Mouse (Mus musculus) embryo, embryonic 11.5 days (tissue): ENCODE data around the gene Car2.

Source experiments
- DNase-seq: peaks from one replicate; pipeline ENCODE4 v3.0.0-alpha.2; 2012; ENCODE audit warnings: low read depth, low spot score

Car2 gene

GRCm38 (mm10) chr3:14886102-14887098 is at the start of gene Car2:
Car2 (plus strand) TSS chr3:14886273.
- peak; percentile 50 for DNase-seq

- DNase-seq: no peak
Measured at GRCm38 (mm10) chr3:14838936-14839335, 47.1 kb upstream of the Car2 start.

- no peak for DNase-seq
Measured at GRCm38 (mm10) chr3:14839466-14840118, 46.5 kb upstream of the Car2 start.

- DNase-seq: no peak
Measured at GRCm38 (mm10) chr3:14848587-14849254, 37.4 kb upstream of the Car2 start.

- DNase-seq: no peak
Measured at GRCm38 (mm10) chr3:14853966-14854365, 32.1 kb upstream of the Car2 start.

GRCm38 (mm10) chr3:14854446-14854845 is 31.6 kb upstream of the Car2 start:
- no peak for DNase-seq

- DNase-seq: no peak
Measured at GRCm38 (mm10) chr3:14857874-14858273, 28.2 kb upstream of the Car2 start.

- no peak for DNase-seq
Measured at GRCm38 (mm10) chr3:14860291-14860690, 25.8 kb upstream of the Car2 start.

GRCm38 (mm10) chr3:14861165-14861564 is 24.9 kb upstream of the Car2 start:
- no peak for DNase-seq

- no peak for DNase-seq
Measured at GRCm38 (mm10) chr3:14861787-14862186, 24.3 kb upstream of the Car2 start.

- no peak for DNase-seq
Measured at GRCm38 (mm10) chr3:14862654-14863021, 23.4 kb upstream of the Car2 start.

- peak; percentile 36 for DNase-seq
Measured at GRCm38 (mm10) chr3:14863022-14863711, 22.9 kb upstream of the Car2 start, which contains the start of gene Car3. Car3 (plus strand) TSS chr3:14863512.

GRCm38 (mm10) chr3:14863922-14864321 is 22.2 kb upstream of the Car2 start:
- DNase-seq: no peak

- DNase-seq: no peak
Measured at GRCm38 (mm10) chr3:14865941-14866340, 20.1 kb upstream of the Car2 start.

GRCm38 (mm10) chr3:14869779-14870178 is 16.3 kb upstream of the Car2 start:
- DNase-seq: peak; percentile 37

- DNase-seq: no peak
Measured at GRCm38 (mm10) chr3:14870528-14870927, 15.5 kb upstream of the Car2 start.

- DNase-seq: no peak
Measured at GRCm38 (mm10) chr3:14871386-14871785, 14.7 kb upstream of the Car2 start.

- DNase-seq: peak; percentile 35
Measured at GRCm38 (mm10) chr3:14874402-14875040, 11.6 kb upstream of the Car2 start.

GRCm38 (mm10) chr3:14876325-14876918 is 9.7 kb upstream of the Car2 start:
- DNase-seq: no peak

GRCm38 (mm10) chr3:14877251-14877909 is 8.7 kb upstream of the Car2 start:
- no peak for DNase-seq
